Mouse (Mus musculus): Measurements from ENCODE around the gene Zfp36l2. TPM values are rescaled to one million over a fixed set of nuclear protein-coding genes. Genes with fewer than 3 reads are reported as not detected.
"Not testable (repeated sequence)": the region's sequence is repeated elsewhere in the genome, so short reads cannot be mapped to it uniquely, and the experiment has no call there.

The Zfp36l2 gene
- polyA plus RNA-seq (2015; fragmentation: Nextera tagmentation; extraction: Ambion mirVana): 3.9 and 4.2 TPM in 2 replicates

DNA sequence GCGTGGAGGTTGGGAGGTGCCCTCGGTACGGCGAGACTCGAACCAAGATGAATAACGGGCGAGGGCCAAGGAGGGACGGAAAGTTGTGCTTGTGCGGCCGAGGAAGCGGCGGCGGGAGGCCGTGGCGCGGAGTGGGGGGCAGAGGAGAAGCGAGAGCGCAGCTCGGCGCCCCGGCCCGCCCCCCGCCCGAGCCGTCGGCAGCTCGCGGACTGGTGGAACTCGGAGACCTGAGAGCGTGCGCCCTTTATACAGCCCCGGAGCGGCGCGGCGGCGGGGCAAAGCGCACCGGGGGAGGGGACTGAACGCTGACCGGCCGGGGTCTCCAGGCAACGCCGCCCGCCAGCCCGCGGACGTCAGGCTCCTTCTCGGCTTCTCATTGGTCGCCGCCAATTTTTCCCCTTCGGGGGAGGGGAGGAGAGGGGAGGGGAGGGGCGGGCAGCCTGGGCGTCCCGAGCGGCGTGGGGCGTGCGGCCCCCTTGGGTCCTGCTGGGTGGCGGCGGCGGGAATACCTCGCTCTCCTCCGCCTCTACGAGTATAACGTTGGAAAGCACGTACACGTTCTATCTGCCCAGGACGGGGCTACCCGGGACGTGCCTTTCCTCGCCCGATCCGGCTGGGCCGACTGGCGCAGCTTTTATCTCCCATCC, at the start of gene Zfp36l2:
TSS of gene Zfp36l2 (minus strand) at position 221 of the 647 bp plus-strand sequence.
- Histone ChIP-seq H3K27me3 (replicated peaks; ENCODE audit: control insufficient read depth, insufficient read depth, low read length) (peaks cover 8% of the 10 kb centered on the region), H3K36me3 (ENCODE audit: control insufficient read depth, insufficient read depth, low read length) (no peaks in the 10 kb centered on the region), H3K9ac (ENCODE audit: low read depth, low read length) (peak within 1 kb of the TSS; percentile 72), H3K4me3 (ENCODE audit: low read length) (peak within 1 kb of the TSS; percentile 47), H3K4me1 (ENCODE audit: control insufficient read depth, insufficient read depth, low read depth, low read length) (peaks cover 17% of the 10 kb centered on the region), H3K9me3 (ENCODE audit: control insufficient read depth, low read length) (no peaks in the 10 kb centered on the region), H3K27ac (ENCODE audit: low read depth, low read length) (peak within 1 kb of the TSS; percentile 89), H3K4me2 (ENCODE audit: low read length) (peak within 1 kb of the TSS; percentile 94)
- ATAC-seq: peak; percentile 84
- under 1% methylated on average over 44 of the region's 76 CpGs for WGBS

DNA sequence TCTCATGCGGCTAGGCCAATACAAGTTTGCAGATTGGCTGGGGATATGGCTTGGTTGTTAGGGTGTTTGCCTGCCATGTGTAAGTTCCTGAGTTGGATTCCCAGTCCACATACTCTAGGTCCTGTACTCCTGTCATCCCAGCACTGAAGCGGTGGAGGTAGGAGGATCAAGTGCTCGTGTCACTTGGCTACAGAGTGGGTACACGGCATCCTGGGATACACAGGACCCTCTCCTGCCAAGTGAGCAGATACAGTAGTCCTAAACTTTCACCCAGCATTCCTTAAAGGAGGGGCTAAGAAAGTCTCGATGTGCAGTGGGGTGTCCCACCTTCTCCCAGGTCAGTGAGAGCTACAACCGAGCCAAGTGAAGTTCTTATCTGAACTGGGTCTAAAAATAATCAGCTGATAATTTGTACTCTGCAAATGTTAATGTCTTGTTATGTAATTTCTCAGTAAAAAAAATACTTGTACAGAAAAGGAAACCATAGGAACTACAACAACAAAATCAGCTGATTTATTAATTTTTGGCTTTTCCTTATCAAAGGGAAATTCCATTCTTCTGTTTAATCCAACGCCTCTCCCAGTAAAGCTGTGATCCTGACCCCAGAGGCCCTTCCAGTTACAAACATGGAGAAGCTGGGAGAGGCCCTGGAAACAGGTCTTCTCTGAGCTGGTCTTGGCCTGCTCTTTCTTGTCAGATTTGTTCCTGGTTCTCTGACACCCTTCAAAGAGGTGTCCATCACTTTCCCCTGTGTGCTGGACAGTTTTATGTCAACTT, 49.2 kb upstream of the Zfp36l2 start:
- H3K27ac ChIP-seq (ENCODE audit: low read depth, low read length): no peak overlapping the region
- H3K9ac ChIP-seq (ENCODE audit: low read depth, low read length): no peak overlapping the region
- H3K9me3 ChIP-seq (ENCODE audit: control insufficient read depth, low read length): no peaks in the 10 kb centered on the region
- no peaks in the 10 kb centered on the region for H3K36me3 ChIP-seq (ENCODE audit: control insufficient read depth, insufficient read depth, low read length)
- ATAC-seq: no peak
- no peaks in the 10 kb centered on the region for H3K4me1 ChIP-seq (ENCODE audit: control insufficient read depth, insufficient read depth, low read depth, low read length)
- H3K4me3 ChIP-seq (ENCODE audit: low read length): no peak overlapping the region
- no peaks in the 10 kb centered on the region for H3K27me3 ChIP-seq (replicated peaks; ENCODE audit: control insufficient read depth, insufficient read depth, low read length)
- 88% methylated on average over 7 of the region's 7 CpGs for WGBS
- H3K4me2 ChIP-seq (ENCODE audit: low read length): no peak overlapping the region

DNA sequence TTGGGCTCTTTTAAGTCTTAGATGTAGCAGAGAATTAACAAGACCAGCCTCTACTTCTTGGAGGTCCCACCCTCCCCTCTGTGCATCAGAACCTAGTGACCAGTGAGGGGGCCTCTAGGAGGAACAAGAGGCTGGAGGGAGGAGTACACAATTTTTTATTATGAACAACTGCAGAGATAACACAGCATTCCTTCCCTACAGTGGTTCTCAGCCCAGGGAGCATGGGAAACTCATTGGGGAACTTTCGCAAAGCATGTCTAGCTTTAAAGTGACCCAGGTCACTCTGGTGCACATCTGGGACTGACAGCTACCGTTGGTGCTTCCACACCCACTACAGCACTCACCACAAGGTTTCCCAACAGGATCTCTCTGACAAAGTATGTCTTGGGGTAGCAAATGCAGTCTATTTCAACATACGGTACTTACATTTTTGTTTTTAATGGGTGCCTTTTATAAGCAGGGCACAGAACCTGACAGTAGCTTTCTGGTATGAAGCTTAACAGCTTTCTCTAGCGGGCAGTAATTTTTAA, 47.7 kb upstream of the Zfp36l2 start:
- H3K27ac ChIP-seq (ENCODE audit: low read depth, low read length): no peak overlapping the region
- no peak overlapping the region for H3K9ac ChIP-seq (ENCODE audit: low read depth, low read length)
- ATAC-seq: no peak
- no peaks in the 10 kb centered on the region for H3K4me1 ChIP-seq (ENCODE audit: control insufficient read depth, insufficient read depth, low read depth, low read length)
- H3K36me3 ChIP-seq (ENCODE audit: control insufficient read depth, insufficient read depth, low read length): no peaks in the 10 kb centered on the region
- H3K9me3 ChIP-seq (ENCODE audit: control insufficient read depth, low read length): no peaks in the 10 kb centered on the region
- H3K27me3 ChIP-seq (replicated peaks; ENCODE audit: control insufficient read depth, insufficient read depth, low read length): no peaks in the 10 kb centered on the region
- H3K4me2 ChIP-seq (ENCODE audit: low read length): no peak overlapping the region
- 89% methylated on average over 4 of the region's 4 CpGs for WGBS
- H3K4me3 ChIP-seq (ENCODE audit: low read length): no peak overlapping the region

DNA sequence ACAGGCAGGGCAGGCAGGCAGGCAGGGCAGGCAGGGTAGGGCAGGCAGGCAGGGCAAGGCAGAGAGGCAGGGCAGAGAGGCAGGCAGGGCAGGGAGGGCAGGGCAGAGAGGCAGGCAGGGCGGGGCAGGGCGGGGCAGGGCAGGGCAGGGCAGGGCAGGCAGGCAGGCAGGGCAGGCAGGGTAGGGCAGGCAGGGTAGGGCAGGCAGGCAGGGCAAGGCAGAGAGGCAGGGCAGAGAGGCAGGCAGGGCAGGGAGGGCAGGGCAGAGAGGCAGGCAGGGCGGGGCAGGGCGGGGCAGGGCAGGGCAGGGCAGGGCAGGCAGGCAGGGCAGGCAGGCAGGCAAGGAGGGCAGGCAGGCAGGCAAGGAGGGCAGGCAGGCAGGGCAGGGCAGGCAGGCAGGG, 47.0 kb upstream of the Zfp36l2 start:
- not testable (repeated sequence) for H3K27ac ChIP-seq (ENCODE audit: low read depth, low read length); H3K9me3 ChIP-seq (ENCODE audit: control insufficient read depth, low read length); H3K4me2 ChIP-seq (ENCODE audit: low read length); ATAC-seq; H3K9ac ChIP-seq (ENCODE audit: low read depth, low read length); H3K4me1 ChIP-seq (ENCODE audit: control insufficient read depth, insufficient read depth, low read depth, low read length); H3K27me3 ChIP-seq (replicated peaks; ENCODE audit: control insufficient read depth, insufficient read depth, low read length); H3K36me3 ChIP-seq (ENCODE audit: control insufficient read depth, insufficient read depth, low read length); H3K4me3 ChIP-seq (ENCODE audit: low read length)
- WGBS: no CpG with 5 or more reads among the region's 4 CpGs

DNA sequence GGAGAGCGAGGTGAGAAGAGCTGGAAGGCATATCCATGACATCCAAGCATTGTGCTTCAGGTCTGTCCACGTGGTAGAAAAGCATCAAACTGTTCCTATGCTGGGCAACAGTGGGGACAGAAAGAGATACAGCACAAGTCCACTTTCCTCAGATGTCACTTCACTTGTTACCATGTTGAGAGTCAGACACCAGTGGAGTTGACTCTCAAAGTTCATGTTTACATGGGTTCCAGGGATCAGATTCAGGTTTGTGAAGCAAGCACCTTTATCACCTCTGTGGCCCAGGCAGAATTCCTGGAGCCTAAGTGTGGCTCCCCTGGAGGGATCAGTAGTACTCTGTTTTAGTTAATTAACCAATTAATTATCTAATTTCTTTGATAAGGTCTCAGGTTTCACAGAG, 46.0 kb upstream of the Zfp36l2 start:
- H3K9ac ChIP-seq (ENCODE audit: low read depth, low read length): no peak overlapping the region

DNA sequence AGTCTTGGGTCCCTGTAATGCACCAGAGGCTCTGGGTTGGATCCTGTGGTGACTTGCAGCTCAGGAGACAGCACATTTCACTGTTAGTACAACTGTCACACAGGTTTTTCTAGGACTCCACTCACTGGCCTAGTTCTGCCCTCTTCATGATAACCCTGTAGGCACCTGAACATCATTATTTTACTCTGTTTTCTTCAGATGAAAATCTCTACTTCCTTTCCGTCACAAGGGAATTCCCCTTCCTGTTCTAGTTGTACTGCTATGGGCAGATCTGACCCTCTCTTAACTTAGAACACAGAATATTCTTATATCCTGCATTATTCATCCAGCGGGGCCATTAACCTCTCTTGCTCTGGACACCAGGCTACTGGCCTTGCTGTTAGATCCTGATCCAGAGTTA, 43.6 kb upstream of the Zfp36l2 start:
- Histone ChIP-seq H3K9me3 (ENCODE audit: control insufficient read depth, low read length) (no peaks in the 10 kb centered on the region), H3K36me3 (ENCODE audit: control insufficient read depth, insufficient read depth, low read length) (peaks cover 2% of the 10 kb centered on the region; the same call in 1 of the 2 replicates), H3K27me3 (replicated peaks; ENCODE audit: control insufficient read depth, insufficient read depth, low read length) (no peaks in the 10 kb centered on the region), H3K4me2 (ENCODE audit: low read length) (no peak overlapping the region), H3K27ac (ENCODE audit: low read depth, low read length) (no peak overlapping the region), H3K4me1 (ENCODE audit: control insufficient read depth, insufficient read depth, low read depth, low read length) (no peaks in the 10 kb centered on the region), H3K4me3 (ENCODE audit: low read length) (no peak overlapping the region), H3K9ac (ENCODE audit: low read depth, low read length) (no peak overlapping the region)
- WGBS: 84% methylated on average over 2 of the region's 2 CpGs
- no peak for ATAC-seq

More for the DNA sequence above, 46.0 kb upstream of the Zfp36l2 start:
- no peak overlapping the region for H3K4me3 ChIP-seq (ENCODE audit: low read length)
- no peaks in the 10 kb centered on the region for H3K27me3 ChIP-seq (replicated peaks; ENCODE audit: control insufficient read depth, insufficient read depth, low read length)
- H3K27ac ChIP-seq (ENCODE audit: low read depth, low read length): no peak overlapping the region
- WGBS: 95% methylated on average over 2 of the region's 2 CpGs
- H3K36me3 ChIP-seq (ENCODE audit: control insufficient read depth, insufficient read depth, low read length): peaks cover under 1% of the 10 kb centered on the region; the same call in 1 of the 2 replicates
- ATAC-seq: no peak
- no peak overlapping the region for H3K4me2 ChIP-seq (ENCODE audit: low read length)
- no peaks in the 10 kb centered on the region for H3K9me3 ChIP-seq (ENCODE audit: control insufficient read depth, low read length)
- H3K4me1 ChIP-seq (ENCODE audit: control insufficient read depth, insufficient read depth, low read depth, low read length): no peaks in the 10 kb centered on the region

DNA sequence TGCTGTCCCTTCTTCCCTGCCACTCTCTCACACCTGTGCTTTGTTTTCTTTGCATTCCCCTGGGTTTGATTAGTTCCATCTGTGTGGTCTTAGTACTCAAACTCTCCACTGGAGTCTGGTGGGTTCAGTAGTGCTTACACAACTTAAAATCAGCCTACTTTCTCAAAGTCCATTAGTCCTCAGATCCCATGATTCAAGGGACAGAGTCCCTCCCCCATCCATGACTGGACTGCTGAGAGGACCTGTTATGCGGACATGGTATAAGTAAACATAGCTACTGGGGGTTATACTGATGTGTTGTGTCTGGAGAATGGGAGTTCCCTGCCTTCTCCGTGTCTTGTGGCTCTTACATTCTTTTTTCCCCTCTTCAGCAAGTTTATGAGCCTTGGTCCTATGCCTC, 40.5 kb upstream of the Zfp36l2 start:
- no peaks in the 10 kb centered on the region for H3K4me1 ChIP-seq (ENCODE audit: control insufficient read depth, insufficient read depth, low read depth, low read length)
- WGBS: 85% methylated on average over 2 of the region's 2 CpGs

DNA sequence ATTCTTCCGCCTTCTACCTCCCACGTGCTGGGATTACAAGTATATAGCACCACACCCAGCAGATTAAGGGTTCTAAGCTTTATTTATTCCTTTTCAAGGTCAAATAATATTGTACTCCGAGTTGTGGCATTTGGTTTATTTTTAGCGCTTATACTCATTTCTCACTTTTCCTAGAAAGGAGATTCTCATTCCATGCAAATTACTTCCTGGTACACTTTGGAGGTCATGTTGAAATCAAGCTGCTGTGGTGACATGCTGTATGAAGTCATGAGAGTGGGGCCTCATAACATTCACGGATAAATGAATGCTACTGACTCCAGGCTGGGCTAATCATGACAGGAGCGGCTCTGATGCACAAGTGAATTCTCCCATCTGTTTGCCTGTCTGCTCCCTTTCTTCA, 38.9 kb upstream of the Zfp36l2 start:
- no peak overlapping the region for H3K4me3 ChIP-seq (ENCODE audit: low read length)
- no peak for ATAC-seq
- peaks cover 4% of the 10 kb centered on the region; the same call in 1 of the 2 replicates for H3K36me3 ChIP-seq (ENCODE audit: control insufficient read depth, insufficient read depth, low read length)
- H3K27me3 ChIP-seq (replicated peaks; ENCODE audit: control insufficient read depth, insufficient read depth, low read length): no peaks in the 10 kb centered on the region
- 83% methylated on average over 6 of the region's 6 CpGs for WGBS
- no peaks in the 10 kb centered on the region for H3K9me3 ChIP-seq (ENCODE audit: control insufficient read depth, low read length)
- H3K4me2 ChIP-seq (ENCODE audit: low read length): no peak overlapping the region
- H3K9ac ChIP-seq (ENCODE audit: low read depth, low read length): no peak overlapping the region
- no peaks in the 10 kb centered on the region for H3K4me1 ChIP-seq (ENCODE audit: control insufficient read depth, insufficient read depth, low read depth, low read length)
- H3K27ac ChIP-seq (ENCODE audit: low read depth, low read length): no peak overlapping the region

More for the DNA sequence above, 40.5 kb upstream of the Zfp36l2 start:
- Histone ChIP-seq H3K4me3 (ENCODE audit: low read length) (no peak overlapping the region), H3K27ac (ENCODE audit: low read depth, low read length) (no peak overlapping the region), H3K4me2 (ENCODE audit: low read length) (no peak overlapping the region), H3K27me3 (replicated peaks; ENCODE audit: control insufficient read depth, insufficient read depth, low read length) (no peaks in the 10 kb centered on the region), H3K9me3 (ENCODE audit: control insufficient read depth, low read length) (no peaks in the 10 kb centered on the region), H3K9ac (ENCODE audit: low read depth, low read length) (no peak overlapping the region), H3K36me3 (ENCODE audit: control insufficient read depth, insufficient read depth, low read length) (peaks cover 4% of the 10 kb centered on the region; the same call in 1 of the 2 replicates)
- no peak for ATAC-seq

DNA sequence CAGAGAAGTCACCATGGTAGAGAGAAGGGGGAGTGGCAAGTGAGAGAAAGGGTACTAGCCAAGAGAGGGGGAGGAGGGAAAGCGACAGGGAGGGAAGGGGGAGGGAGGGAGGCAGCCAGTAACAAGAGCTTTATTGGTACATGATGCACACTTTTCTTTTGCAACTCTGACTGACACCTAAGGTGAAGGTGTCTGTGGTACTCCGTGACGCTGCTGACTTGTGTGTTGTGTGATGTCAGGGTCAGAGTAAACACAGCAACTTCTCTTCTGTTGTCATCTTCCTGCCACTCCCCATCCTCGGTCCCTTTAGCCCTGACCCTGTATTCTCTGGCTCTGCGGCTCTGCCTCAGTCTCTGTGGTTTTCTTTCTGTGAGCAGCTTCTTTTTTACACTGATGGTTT, 38.5 kb upstream of the Zfp36l2 start:
- Histone ChIP-seq H3K9ac (ENCODE audit: low read depth, low read length) (no peak overlapping the region), H3K4me3 (ENCODE audit: low read length) (no peak overlapping the region), H3K27me3 (replicated peaks; ENCODE audit: control insufficient read depth, insufficient read depth, low read length) (no peaks in the 10 kb centered on the region), H3K36me3 (ENCODE audit: control insufficient read depth, insufficient read depth, low read length) (peaks cover 4% of the 10 kb centered on the region; the same call in 1 of the 2 replicates), H3K4me1 (ENCODE audit: control insufficient read depth, insufficient read depth, low read depth, low read length) (no peaks in the 10 kb centered on the region), H3K9me3 (ENCODE audit: control insufficient read depth, low read length) (no peaks in the 10 kb centered on the region), H3K27ac (ENCODE audit: low read depth, low read length) (no peak overlapping the region), H3K4me2 (ENCODE audit: low read length) (no peak overlapping the region)
- WGBS: 68% methylated on average over 5 of the region's 5 CpGs
- ATAC-seq: no peak

Data from hindbrain, embryonic 16.5 days (tissue).